Mouse (Mus musculus) granulocyte monocyte progenitor cell, adult 5-6 weeks (primary cell): ENCODE results near the gene Apoo. TPM values are rescaled to one million over a fixed set of nuclear protein-coding genes. Genes with fewer than 3 reads are reported as not detected.

Experiments used
- total RNA-seq, 2 experiments: library from RNA; stranded (forward) in 1 of 2; stranded (reverse) in 1 of 2; fragments of 200-712, 200-1000 nt in 1 of 2; fragments of >200 nt in 1 of 2; fragmentation: Nextera tagmentation in 1 of 2; gene quantifications; 2 replicates each; pipeline ENCODE4 v1.2.3; 2014 to 2017

Apoo gene
- total RNA-seq, 2 experiments from 2014 or later, result 19.5 to 47.4 TPM

Other genes starting within 250 kb of the Apoo start
- 20.9 and 26.5 TPM in 2 replicates for gene Zfx, start 243.4 kb upstream of the Apoo start, total RNA-seq (2014; fragmentation: Nextera tagmentation)
- 35.5 and 39.8 TPM in 2 replicates for gene Zfx, start 243.4 kb upstream of the Apoo start, total RNA-seq (2017)
- gene Eif2s3x, start 154.3 kb upstream of the Apoo start, total RNA-seq (2014; fragmentation: Nextera tagmentation), result 148 TPM in 2 replicates
- 166 and 189 TPM in 2 replicates for gene Eif2s3x, start 154.3 kb upstream of the Apoo start, total RNA-seq (2017)
- 8.2 and 15.5 TPM in 2 replicates for gene Klhl15, start 132.5 kb upstream of the Apoo start, total RNA-seq (2014; fragmentation: Nextera tagmentation)
- gene Klhl15, start 132.5 kb upstream of the Apoo start, total RNA-seq (2017), result 10.0 and 10.3 TPM in 2 replicates
- not detected in 2 replicates for gene Fam90a1b, start 340 bp upstream of the Apoo start, total RNA-seq (2014; fragmentation: Nextera tagmentation)
- gene Fam90a1b, start 340 bp upstream of the Apoo start, total RNA-seq (2017), result not detected in 2 replicates
- 4.0 and 8.1 TPM in 2 replicates for gene Maged1, start 175.0 kb downstream of the Apoo start, total RNA-seq (2014; fragmentation: Nextera tagmentation)
- 5.4 TPM in 2 replicates for gene Maged1, start 175.0 kb downstream of the Apoo start, total RNA-seq (2017)